Mouse (Mus musculus) thymus, postnatal 36 days (tissue): ENCODE measurements around the gene Lrrn2.

Experiments
- DNase-seq, 2 experiments: peaks; one replicate each; pipeline ENCODE4 v3.0.0; 2022; ENCODE audit warnings: mixed read lengths in 2 of 2

Lrrn2 gene

GRCm38 (mm10) chr1:132880161-132881005 is at the start of gene Lrrn2:
Gene Lrrn2 (plus strand): TSS chr1:132880273.
- DNase-seq = no peak

GRCm38 (mm10) chr1:132831963-132832362 is 48.1 kb upstream of the Lrrn2 start:
- DNase-seq = no peak

- DNase-seq = no peak
These were observed 46.0 kb upstream of the Lrrn2 start for GRCm38 (mm10) chr1:132834037-132834436.

- no peak for DNase-seq
These were observed 43.2 kb upstream of the Lrrn2 start for GRCm38 (mm10) chr1:132836895-132837294.

GRCm38 (mm10) chr1:132837691-132838090 is 42.4 kb upstream of the Lrrn2 start:
- no peak for DNase-seq

GRCm38 (mm10) chr1:132838371-132838770 is 41.7 kb upstream of the Lrrn2 start:
- DNase-seq = no peak

GRCm38 (mm10) chr1:132843612-132844011 is 36.5 kb upstream of the Lrrn2 start:
- DNase-seq = no peak

- DNase-seq = no peak
These were observed 35.8 kb upstream of the Lrrn2 start for GRCm38 (mm10) chr1:132844088-132844804.

GRCm38 (mm10) chr1:132845766-132846165 is 34.3 kb upstream of the Lrrn2 start:
- no peak for DNase-seq

- no peak for DNase-seq
These were observed 29.3 kb upstream of the Lrrn2 start for GRCm38 (mm10) chr1:132850809-132851208.

GRCm38 (mm10) chr1:132851296-132851695 is 28.8 kb upstream of the Lrrn2 start:
- no peak for DNase-seq

GRCm38 (mm10) chr1:132851771-132852170 is 28.3 kb upstream of the Lrrn2 start:
- no peak for DNase-seq

- DNase-seq = no peak
These were observed 26.8 kb upstream of the Lrrn2 start for GRCm38 (mm10) chr1:132853312-132853711.

- DNase-seq = no peak
These were observed 21.3 kb upstream of the Lrrn2 start for GRCm38 (mm10) chr1:132858516-132859383.

- no peak for DNase-seq
These were observed 15.9 kb upstream of the Lrrn2 start for GRCm38 (mm10) chr1:132864220-132864619.

- no peak for DNase-seq
These were observed 14.5 kb upstream of the Lrrn2 start for GRCm38 (mm10) chr1:132865585-132865984.

GRCm38 (mm10) chr1:132870327-132870726 is 9.7 kb upstream of the Lrrn2 start:
- DNase-seq = no peak

- DNase-seq = no peak
These were observed 992 bp upstream of the Lrrn2 start for GRCm38 (mm10) chr1:132878951-132879610.

- DNase-seq = no peak
These were observed 292 bp upstream of the Lrrn2 start for GRCm38 (mm10) chr1:132879801-132880160.

- DNase-seq = no peak
These were observed 1.1 kb downstream of the Lrrn2 start for GRCm38 (mm10) chr1:132881041-132881761.

GRCm38 (mm10) chr1:132881836-132882235 is 1.8 kb downstream of the Lrrn2 start:
- no peak for DNase-seq

- no peak for DNase-seq
These were observed 5.6 kb downstream of the Lrrn2 start for GRCm38 (mm10) chr1:132885701-132886100.
